Mouse (Mus musculus) cortical plate, adult 2 months (tissue): ENCODE data around the gene Arid1b.

Experiments used
- CTCF ChIP-seq: fragments of 200-500 bp; IDR thresholded peaks from 2 replicates; pipeline ENCODE4 v1.5.1; 2011; ENCODE audit warnings: mild to moderate bottlenecking, control low read depth, low read length; ENCODE audit not compliant: insufficient read depth; ENCODE audit errors: extremely low read depth
- POLR2A ChIP-seq: fragments of 200-500 bp; IDR thresholded peaks from 2 replicates; pipeline ENCODE4 v1.6.1; 2011; ENCODE audit warnings: mild to moderate bottlenecking, low read length, control low read depth; ENCODE audit not compliant: insufficient read depth; ENCODE audit errors: extremely low read depth

DNA sequence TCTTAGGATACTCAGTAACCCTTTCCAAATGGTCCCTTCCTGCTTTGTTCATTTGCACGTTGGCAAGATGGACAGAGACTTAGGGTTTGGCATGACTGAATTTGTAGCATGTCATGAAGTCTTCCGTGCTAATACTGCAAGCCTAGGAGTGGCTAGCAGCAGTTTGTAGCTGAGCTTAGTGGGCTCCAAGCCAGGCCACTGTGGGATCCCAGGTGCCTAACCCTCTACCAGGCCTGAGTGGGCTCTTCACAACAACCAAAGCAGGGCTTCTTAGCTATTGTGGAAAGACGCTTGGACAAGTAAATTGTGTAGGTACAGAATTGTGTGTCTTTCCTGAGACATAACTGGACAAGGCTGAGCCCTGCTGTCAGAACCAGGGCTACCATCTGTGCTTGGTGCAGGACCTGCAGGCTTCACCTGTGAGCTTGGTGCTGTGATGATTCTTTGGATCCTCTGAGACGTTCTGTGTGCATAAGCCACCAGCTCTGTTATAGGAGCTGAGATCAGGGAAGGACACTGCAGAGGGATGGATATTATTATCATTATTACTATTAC is 286.4 kb downstream of the Arid1b start:
- TF ChIP-seq POLR2A (no peak), CTCF (no peak)
